Comparison of ENCODE assay signal across 8 mouse cellular contexts in the genomic region with DNA sequence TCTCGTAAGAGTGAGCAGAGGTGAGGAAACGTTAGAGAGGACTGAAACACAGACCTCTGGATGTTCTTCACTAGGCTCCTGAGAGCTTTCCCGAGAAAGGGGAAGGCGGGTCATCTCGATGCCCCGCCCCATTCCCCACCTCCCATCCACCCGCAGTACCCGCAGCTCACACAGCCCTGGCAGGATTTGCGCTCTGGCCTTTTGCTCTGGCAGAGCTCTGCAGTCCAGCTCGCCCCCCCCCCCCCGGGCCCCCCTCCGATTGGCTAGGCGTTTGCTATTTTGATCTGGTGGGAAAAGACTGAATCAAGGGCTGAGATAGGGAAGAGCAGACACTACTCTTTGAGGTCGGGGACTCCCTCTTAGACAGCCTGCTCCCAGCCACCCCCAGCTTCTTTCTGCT.
DNase-seq lines count a peak whose midpoint lies in the region; ATAC-seq and TF ChIP-seq lines count a peak whose summit lies in the region.

No protein-coding gene starts in this region.

- 5% methylated on average over 14 of the region's 14 CpGs for WGBS in embryonic facial prominence, embryonic 13.5 days

- no peaks in the 10 kb centered on the region for H3K36me3 ChIP-seq in ES-Bruce4 (ENCODE audit: control insufficient read depth, insufficient read depth, low read length, poor library complexity, severe bottlenecking)
- H3K36me3 ChIP-seq in embryonic facial prominence, embryonic 13.5 days = no peaks in the 10 kb centered on the region

- peak overlapping the region; percentile 89 for H3K4me2 ChIP-seq in embryonic facial prominence, embryonic 13.5 days

- no peak for TF ChIP-seq EP300 in ES-Bruce4 (IDR thresholded peaks at IDR 0.05; ENCODE audit: insufficient read depth, low read depth, low read length)

- no peaks in the 10 kb centered on the region for H3K4me1 ChIP-seq in ES-Bruce4 (ENCODE audit: control insufficient read depth, insufficient read depth, low read length)
- peaks cover 15% of the 10 kb centered on the region for H3K4me1 ChIP-seq in embryonic facial prominence, embryonic 13.5 days

- no peak for TF ChIP-seq CTCF in ES-Bruce4 (IDR thresholded peaks at IDR 0.05; ENCODE audit: low read depth, low read length)

- peak; percentile 16 for DNase-seq in Muller cell, postnatal 12 days (ENCODE audit: inconsistent ontology term)
- DNase-seq in kidney, postnatal 10 days = peak; percentile 28
- DNase-seq in retina, postnatal 1 day = peak; percentile 65
- no peak for DNase-seq in lung, postnatal 4 days

- peak overlapping the region; percentile 79 for H3K4me3 ChIP-seq in ES-Bruce4 (ENCODE audit: low read depth, low read length)
- H3K4me3 ChIP-seq in embryonic facial prominence, embryonic 13.5 days = peak overlapping the region; percentile 50

- no peaks in the 10 kb centered on the region for H3K27me3 ChIP-seq in ES-Bruce4 (ENCODE audit: control insufficient read depth, insufficient read depth, low read length, poor library complexity, severe bottlenecking)
- peaks cover 78% of the 10 kb centered on the region for H3K27me3 ChIP-seq in embryonic facial prominence, embryonic 13.5 days

- ATAC-seq in embryonic facial prominence, embryonic 13.5 days (ENCODE audit: insufficient number of reproducible peaks, insufficient read depth, low FRiP score, low TSS enrichment, low read depth) = 0 out of 2 replicates have a peak, but pooled peaks have one; percentile 35
- ATAC-seq in activated CD4-positive, CD25-positive, alpha-beta regulatory T cell, adult 4 months = no peak
- ATAC-seq in megakaryocyte progenitor cell, adult 5-6 weeks (replicated peaks; ENCODE audit: poor library complexity) = no peak

- TF ChIP-seq POLR2A in ES-Bruce4 (IDR thresholded peaks at IDR 0.05; ENCODE audit: insufficient read depth, low read length) = no peak

- H3K9ac ChIP-seq in ES-Bruce4 (ENCODE audit: low read depth, poor library complexity, severe bottlenecking) = no peak overlapping the region
- H3K9ac ChIP-seq in embryonic facial prominence, embryonic 13.5 days = peak overlapping the region; percentile 61; the same call in 1 of the 2 replicates

- H3K9me3 ChIP-seq in ES-Bruce4 (replicated peaks; ENCODE audit: control insufficient read depth, insufficient read depth, low read length, poor library complexity, severe bottlenecking) = no peaks in the 10 kb centered on the region
- H3K9me3 ChIP-seq in embryonic facial prominence, embryonic 13.5 days = no peaks in the 10 kb centered on the region

- H3K27ac ChIP-seq in ES-Bruce4 (ENCODE audit: insufficient read depth, low read length) = no peak overlapping the region
- H3K27ac ChIP-seq in embryonic facial prominence, embryonic 13.5 days = no peak overlapping the region

Comparison
In these comparisons a context has a peak if more than half of its experiments do, and no peak if none do; other contexts are left out.
1. DNase-seq: peak in Muller cell, postnatal 12 days (single experiment), kidney, postnatal 10 days (single experiment) and retina, postnatal 1 day (single experiment); none in lung, postnatal 4 days (0 of 2).